ENCODE assay signal across 31 mouse cellular contexts in genomic region chr7:100243007-100243406, GRCm38 (mm10). TPM values are rescaled to one million over a fixed set of nuclear protein-coding genes. Genes with fewer than 3 reads are reported as not detected.
"Had no signal": no experiment of that assay in that cellular context is flagged by ENCODE, and none has a peak within 500 bp of the region (broad histone marks: within the 10 kb centered on the region; RNA-seq: fewer than 3 reads in every experiment).

No protein-coding gene starts in this region.

- H3K27me3 ChIP-seq: limb, embryonic 12.5 days; limb, embryonic 13.5 days; limb, embryonic 15.5 days; liver, embryonic 12.5 days; liver, embryonic 13.5 days; liver, embryonic 15.5 days; lung, embryonic 15.5 days; megakaryocyte, embryonic 14.5 days; midbrain, embryonic 12.5 days; midbrain, embryonic 13.5 days; midbrain, embryonic 15.5 days; neural tube, embryonic 12.5 days had no signal

- H3K4me3 ChIP-seq: limb, embryonic 10.5 days; limb, embryonic 12.5 days; limb, embryonic 13.5 days; limb, embryonic 15.5 days; liver, embryonic 12.5 days; liver, embryonic 13.5 days; liver, embryonic 15.5 days; lung, embryonic 15.5 days; megakaryocyte, embryonic 14.5 days; midbrain, embryonic 10.5 days; midbrain, embryonic 12.5 days; midbrain, embryonic 13.5 days; midbrain, embryonic 15.5 days; myocyte; neural tube, embryonic 12.5 days had no signal

- H3K9ac ChIP-seq: limb, embryonic 12.5 days; limb, embryonic 13.5 days; limb, embryonic 15.5 days; liver, embryonic 12.5 days; liver, embryonic 13.5 days; liver, embryonic 14.5 days; liver, embryonic 15.5 days; liver, postnatal 0 days; lung, embryonic 14.5 days; lung, embryonic 15.5 days; midbrain, embryonic 12.5 days; midbrain, embryonic 13.5 days; midbrain, embryonic 15.5 days; neural tube, embryonic 12.5 days had no signal

- DNase-seq: left cerebral cortex, postnatal 4 days; liver; liver, embryonic 13.5 days; liver, postnatal 0 days; lung, adult 18-20 months; lung, adult 2 months; lung, embryonic 14.5 days; lung, postnatal 10 days; lung, postnatal 14 days; lung, postnatal 36 days; lung, postnatal 4 days; midbrain, embryonic 14.5 days had no signal

- H3K36me3 ChIP-seq: limb, embryonic 10.5 days; limb, embryonic 12.5 days; limb, embryonic 13.5 days; limb, embryonic 15.5 days; liver, embryonic 12.5 days; liver, embryonic 13.5 days; liver, embryonic 15.5 days; lung, embryonic 15.5 days; midbrain, embryonic 10.5 days; midbrain, embryonic 12.5 days; midbrain, embryonic 15.5 days; neural tube, embryonic 12.5 days had no signal

- H3K27ac ChIP-seq: limb, embryonic 10.5 days; limb, embryonic 12.5 days; limb, embryonic 13.5 days; limb, embryonic 15.5 days; liver, embryonic 12.5 days; liver, embryonic 13.5 days; liver, embryonic 14.5 days; liver, embryonic 15.5 days; lung, embryonic 15.5 days; midbrain, embryonic 10.5 days; midbrain, embryonic 12.5 days; midbrain, embryonic 13.5 days; midbrain, embryonic 15.5 days; neural tube, embryonic 12.5 days had no signal

- H3K9me3 ChIP-seq: limb, embryonic 10.5 days; limb, embryonic 12.5 days; limb, embryonic 13.5 days; limb, embryonic 15.5 days; liver, embryonic 12.5 days; liver, embryonic 13.5 days; liver, embryonic 15.5 days; lung, embryonic 15.5 days; megakaryocyte, embryonic 14.5 days; midbrain, embryonic 10.5 days; midbrain, embryonic 12.5 days; midbrain, embryonic 13.5 days; midbrain, embryonic 15.5 days; neural tube, embryonic 12.5 days had no signal

- H3K4me1 ChIP-seq: limb, embryonic 12.5 days; limb, embryonic 13.5 days; limb, embryonic 15.5 days; liver, embryonic 12.5 days; liver, embryonic 13.5 days; liver, embryonic 15.5 days; midbrain, embryonic 10.5 days; midbrain, embryonic 12.5 days; midbrain, embryonic 13.5 days; midbrain, embryonic 15.5 days; neural tube, embryonic 12.5 days had no signal

RNA-seq across cellular contexts. Expression of gene P4ha3, which starts 42.3 kb away (rescaled TPM):
- total RNA-seq: liver, adult 2 months; megakaryocyte, adult 5-6 weeks; megakaryocyte-erythroid progenitor cell, adult 5-6 weeks; monocyte, adult 5-6 weeks had no signal
